Mouse (Mus musculus) stomach, embryonic 16.5 days (tissue): ENCODE measurements around the gene Prpf3. TPM values are rescaled to one million over a fixed set of nuclear protein-coding genes. Genes with fewer than 3 reads are reported as not detected.
"Not testable (repeated sequence)": the region's sequence is repeated elsewhere in the genome, so short reads cannot be mapped to it uniquely, and the experiment has no call there.

Experiments used
- ATAC-seq: fragments of 200-750 bp; cut with Nextera tagmentation; 2 replicates; pipeline ENCODE4 v1.8.0; 2017; ENCODE audit warnings: moderate number of reproducible peaks, moderate TSS enrichment; ENCODE audit not compliant: insufficient read depth, low FRiP score
- H3K27ac ChIP-seq: fragments of 300-500 bp; sonication (generic); 2 replicates; pipeline ENCODE4 v1.5.1; 2014; ENCODE audit warnings: low read length
- H3K27me3 ChIP-seq: fragments of 300-500 bp; sonication (generic); 2 replicates; pipeline ENCODE4 v1.6.1; 2014; ENCODE audit warnings: low read length, control low read depth, mixed read lengths; ENCODE audit not compliant: control insufficient read depth, insufficient read depth
- H3K36me3 ChIP-seq: fragments of 300-500 bp; sonication (generic); 2 replicates; pipeline ENCODE4 v1.6.1; 2014; ENCODE audit warnings: low read length; ENCODE audit not compliant: control insufficient read depth, insufficient read depth
- H3K4me1 ChIP-seq: fragments of 300-500 bp; sonication (generic); 2 replicates; pipeline ENCODE4 v1.6.1; 2014; ENCODE audit warnings: low read length, control low read depth, mixed read lengths; ENCODE audit not compliant: control insufficient read depth, insufficient read depth
- H3K4me2 ChIP-seq: fragments of 300-500 bp; sonication (generic); 2 replicates; pipeline ENCODE4 v1.6.1; 2014; ENCODE audit warnings: low read depth, low read length, mixed read lengths
- H3K4me3 ChIP-seq: fragments of 300-500 bp; sonication (generic); replicated peaks from 2 replicates; pipeline ENCODE4 v1.5.1; 2014; ENCODE audit warnings: mild to moderate bottlenecking, low read length
- H3K9ac ChIP-seq: fragments of 300-500 bp; sonication (generic); 2 replicates; pipeline ENCODE4 v1.6.1; 2014; ENCODE audit warnings: low read length
- H3K9me3 ChIP-seq: fragments of 300-500 bp; sonication (generic); replicated peaks from 2 replicates; pipeline ENCODE4 v1.6.1; 2016; ENCODE audit warnings: low read length, control low read depth; ENCODE audit not compliant: control insufficient read depth
- WGBS: fragments of 180-500 bp; shearing (Covaris S2); extraction: QIAGEN DNeasy Blood & Tissue Kit; methylation state at CpG from one replicate; pipeline ENCODE4 v1.1.7; 2014; 5-methylcytosine and 5-hydroxymethylcytosine counted together
- polyA plus RNA-seq: library from polyadenylated mRNA; unstranded; fragments of >200 nt; fragmentation: Nextera tagmentation; extraction: Ambion mirVana; gene quantifications from 2 replicates; pipeline ENCODE4 v1.2.1, GENCODE M21; 2015

Prpf3 gene
- polyA plus RNA-seq, 1 experiment from 2014 or later, result 41.1 TPM

DNA sequence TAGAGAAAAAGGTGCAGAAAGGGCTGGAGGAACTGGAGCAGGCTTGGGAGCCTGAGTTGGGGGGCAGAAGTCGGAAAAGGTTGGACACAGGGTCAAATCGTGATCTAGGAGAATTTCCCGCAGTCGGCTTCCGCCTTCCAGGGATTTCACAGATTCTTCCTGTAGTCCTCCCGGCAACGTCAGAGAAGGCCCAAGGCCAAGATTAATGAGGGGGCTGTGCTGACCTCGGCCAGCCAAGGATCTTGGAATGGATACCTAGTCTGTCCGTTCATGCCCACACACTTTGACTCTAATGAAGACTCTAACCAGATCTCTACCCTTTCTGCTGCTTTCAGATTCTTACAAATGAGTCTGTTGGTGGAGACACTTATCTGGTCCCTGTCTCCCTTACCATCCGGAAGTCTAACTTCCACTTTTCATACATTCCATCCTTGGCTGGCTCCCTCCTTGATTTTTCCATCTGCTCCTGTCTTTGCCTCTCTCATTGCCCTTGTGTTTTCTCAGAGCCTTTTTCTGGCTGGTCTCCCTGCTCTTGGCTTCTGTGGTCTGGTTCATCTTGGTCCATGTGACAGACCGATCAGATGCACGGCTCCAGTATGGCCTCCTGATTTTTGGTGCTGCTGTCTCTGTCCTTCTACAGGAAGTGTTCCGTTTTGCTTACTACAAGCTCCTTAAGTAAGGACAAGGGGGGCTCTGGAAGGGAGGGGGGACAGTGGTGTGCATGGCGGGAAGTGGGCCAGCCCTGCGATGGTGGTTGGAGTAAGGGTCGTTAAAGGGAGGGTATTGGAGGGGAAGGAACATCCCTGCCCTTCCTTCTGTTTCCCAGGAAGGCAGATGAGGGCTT is 38.9 kb upstream of the Prpf3 start:
- peak overlapping the region; percentile 86 for H3K9ac ChIP-seq
- H3K27me3 ChIP-seq, result no peaks in the 10 kb centered on the region
- peak overlapping the region; percentile 82 for H3K27ac ChIP-seq
- WGBS, result 7% methylated on average over 16 of the region's 16 CpGs
- H3K4me2 ChIP-seq, result peak overlapping the region; percentile 59
- no peaks in the 10 kb centered on the region for H3K36me3 ChIP-seq
- H3K4me3 ChIP-seq, result peak overlapping the region; percentile 81
- no peaks in the 10 kb centered on the region for H3K9me3 ChIP-seq
- no peak for ATAC-seq
- H3K4me1 ChIP-seq, result peaks cover 12% of the 10 kb centered on the region

DNA sequence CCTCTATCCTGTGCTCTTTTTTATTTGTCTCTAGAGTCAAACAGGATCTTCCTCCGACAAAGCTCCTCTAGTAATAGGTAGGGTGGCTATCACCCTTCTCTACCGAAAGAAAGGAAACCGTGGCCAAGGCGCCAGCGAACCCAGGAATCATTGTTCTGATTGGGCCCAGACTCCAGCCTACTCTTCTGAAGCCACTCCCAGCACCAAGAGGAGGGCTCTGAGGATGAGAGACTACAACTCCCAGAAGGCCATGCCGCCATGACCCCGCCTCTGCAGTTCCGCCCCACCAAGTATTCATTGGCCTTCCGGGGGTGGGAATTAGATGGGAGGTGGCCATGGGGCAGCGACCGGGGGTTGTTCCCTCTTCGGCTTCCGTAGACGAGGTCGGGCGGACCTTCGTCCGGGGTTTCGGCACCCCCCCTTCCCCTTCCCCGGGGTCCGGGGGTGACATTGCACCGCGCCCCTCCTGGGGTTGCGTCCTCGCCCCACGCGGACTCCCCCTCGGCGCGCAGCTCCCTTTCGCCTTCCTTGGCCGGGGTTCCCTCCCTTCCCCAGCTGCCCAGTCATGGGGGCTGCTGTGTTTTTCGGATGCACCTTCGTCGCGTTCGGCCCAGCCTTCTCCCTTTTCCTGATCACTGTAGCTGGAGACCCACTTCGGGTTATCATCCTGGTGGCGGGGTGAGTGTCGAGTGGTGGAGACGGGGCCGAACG is 38.1 kb upstream of the Prpf3 start, which contains the start of gene Aph1a:
Aph1a (plus strand) TSS at position 364 of the 711 bp plus-strand sequence.
- ATAC-seq, result peak; percentile 97
- H3K9ac ChIP-seq, result peak within 1 kb of the TSS; percentile 86
- H3K4me3 ChIP-seq, result peak within 1 kb of the TSS; percentile 81
- H3K4me2 ChIP-seq, result peak within 1 kb of the TSS; percentile 59
- not testable (repeated sequence) for H3K27me3 ChIP-seq, H3K9me3 ChIP-seq, H3K36me3 ChIP-seq
- WGBS, result under 1% methylated on average over 21 of the region's 43 CpGs
- H3K4me1 ChIP-seq, result peaks cover 12% of the 10 kb centered on the region
- H3K27ac ChIP-seq, result peak within 1 kb of the TSS; percentile 86

DNA sequence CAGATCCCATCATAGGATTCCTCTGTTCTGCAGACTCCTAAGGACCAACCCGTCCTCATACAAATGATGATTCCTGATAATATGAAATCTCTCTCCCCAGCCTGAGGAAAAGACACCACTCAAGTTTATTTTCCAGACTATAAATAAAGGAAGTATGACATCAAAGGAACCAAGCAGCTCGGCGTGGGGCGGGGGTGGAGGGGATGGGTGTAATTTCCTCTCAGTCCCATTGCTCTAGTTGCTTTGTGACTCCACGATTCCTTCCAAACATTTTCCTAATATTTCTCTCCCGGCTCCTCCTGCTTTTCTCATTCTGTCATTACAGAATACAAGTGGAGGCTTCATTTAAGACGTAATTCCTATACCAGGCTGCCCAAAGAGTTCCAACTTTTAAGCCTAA is 37.4 kb upstream of the Prpf3 start:
- ATAC-seq, result no peak
- Histone ChIP-seq H3K9me3 (no peaks in the 10 kb centered on the region), H3K9ac (peak overlapping the region; percentile 61), H3K4me2 (peak overlapping the region; percentile 55), H3K4me3 (peak overlapping the region; percentile 81), H3K36me3 (no peaks in the 10 kb centered on the region), H3K27me3 (no peaks in the 10 kb centered on the region), H3K4me1 (peaks cover 12% of the 10 kb centered on the region), H3K27ac (peak overlapping the region; percentile 86)
- WGBS, result 15% methylated on average over 7 of the region's 7 CpGs

DNA sequence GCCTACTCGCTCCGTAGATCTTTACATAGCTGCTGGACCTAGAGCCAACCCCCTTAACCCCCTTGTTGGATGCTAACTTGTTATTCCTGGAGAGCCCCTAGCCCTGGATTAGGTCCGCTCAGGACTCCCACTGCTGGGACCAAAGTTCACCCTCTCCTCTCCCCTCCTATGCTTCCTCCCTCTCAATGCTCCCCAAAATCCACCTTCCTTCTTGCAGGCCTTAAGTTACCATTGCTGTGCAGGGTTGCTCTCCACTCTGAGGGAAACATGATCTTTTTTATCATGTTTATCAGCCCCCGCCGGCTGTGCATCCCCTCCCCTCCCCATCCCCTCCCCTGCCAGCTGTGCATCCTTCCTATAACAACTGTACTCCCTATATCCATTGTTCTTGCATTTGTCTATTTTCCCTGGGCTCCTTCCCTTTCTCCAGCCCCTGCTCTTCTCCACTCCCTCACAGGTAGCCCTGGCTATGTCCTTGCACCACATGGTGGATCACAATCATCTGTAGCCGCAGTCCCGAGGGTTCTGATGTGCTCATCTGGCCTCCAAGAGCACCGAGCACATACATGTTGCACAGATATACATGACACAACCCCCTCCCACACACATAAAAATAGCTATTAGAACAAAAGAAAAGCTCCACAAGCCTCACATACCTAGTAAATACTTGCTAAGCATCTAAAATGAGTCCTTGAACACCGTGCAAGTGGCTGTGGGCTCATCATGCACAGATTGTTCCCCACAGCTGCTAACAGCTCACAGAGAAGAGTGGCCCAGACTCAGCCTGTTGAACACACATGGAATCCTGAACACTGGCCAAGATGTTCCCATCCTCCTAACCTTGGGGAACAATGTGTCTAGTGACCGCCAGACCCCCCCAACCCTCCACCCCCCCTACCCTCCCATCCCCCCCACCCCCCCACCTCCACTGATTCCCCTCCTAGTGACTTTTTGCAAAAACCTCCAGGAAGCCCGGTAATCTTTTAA is 36.7 kb upstream of the Prpf3 start:
- 31% methylated on average over 11 of the region's 11 CpGs for WGBS
- no peak for ATAC-seq
- H3K4me1 ChIP-seq, result peaks cover 12% of the 10 kb centered on the region
- no peaks in the 10 kb centered on the region for H3K36me3 ChIP-seq
- H3K9ac ChIP-seq, result peak overlapping the region; percentile 63
- H3K9me3 ChIP-seq, result no peaks in the 10 kb centered on the region
- peak overlapping the region; percentile 94 for H3K27ac ChIP-seq
- peak overlapping the region; percentile 55 for H3K4me2 ChIP-seq
- no peaks in the 10 kb centered on the region for H3K27me3 ChIP-seq
- peak overlapping the region; percentile 43 for H3K4me3 ChIP-seq

DNA sequence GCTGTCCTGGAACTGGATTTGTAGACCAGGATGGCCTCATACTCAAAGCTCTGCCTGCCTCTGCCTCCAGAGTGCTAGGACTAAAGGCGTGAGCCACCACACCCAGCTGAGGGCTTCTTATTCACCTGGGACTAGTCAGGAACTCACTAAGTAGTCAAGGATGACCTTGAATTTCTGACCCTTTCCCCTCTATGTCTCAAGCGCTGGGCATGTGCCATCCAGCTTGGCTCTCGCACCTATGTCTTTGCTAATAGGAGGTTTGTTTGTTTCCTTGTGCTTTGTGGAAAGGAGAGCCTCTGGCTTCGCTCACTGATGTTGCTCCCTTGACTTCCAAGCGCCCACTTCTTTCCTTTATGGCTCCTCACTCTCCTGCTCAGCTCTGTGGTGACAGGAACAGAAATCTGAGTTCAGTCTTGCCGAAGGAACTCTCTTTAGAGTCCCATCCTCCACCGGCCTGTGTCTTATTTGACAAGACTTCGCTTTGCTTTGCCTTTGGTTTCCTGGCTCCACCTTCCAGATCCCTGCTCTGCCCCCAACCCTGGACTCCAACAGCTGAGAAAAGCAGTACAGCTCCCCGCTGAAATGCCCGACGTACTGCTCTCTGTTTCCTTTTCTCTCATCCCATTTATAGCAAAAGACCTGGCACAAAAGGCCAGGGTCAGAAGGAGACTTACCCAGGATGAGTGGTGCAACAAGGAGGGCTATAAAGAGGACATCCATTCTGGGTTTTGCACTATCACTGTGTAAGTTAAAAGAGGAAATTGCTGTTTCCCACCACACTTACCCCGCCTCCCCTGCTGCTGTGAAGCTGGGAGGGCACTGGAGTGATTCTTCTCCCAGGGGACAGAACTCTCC is 35.8 kb upstream of the Prpf3 start, which contains the start of gene BC028528:
BC028528 (minus strand) TSS at position 795 of the 855 bp plus-strand sequence.
- Histone ChIP-seq H3K36me3 (no peaks in the 10 kb centered on the region), H3K4me3 (peak within 1 kb of the TSS; percentile 43), H3K9me3 (no peaks in the 10 kb centered on the region), H3K9ac (peak within 1 kb of the TSS; percentile 63), H3K27ac (peak within 1 kb of the TSS; percentile 94), H3K4me2 (peak within 1 kb of the TSS; percentile 49), H3K27me3 (no peaks in the 10 kb centered on the region), H3K4me1 (peaks cover 12% of the 10 kb centered on the region)
- WGBS, result 18% methylated on average over 12 of the region's 12 CpGs
- ATAC-seq, result peak; percentile 23; the same call in 1 of the 2 replicates

DNA sequence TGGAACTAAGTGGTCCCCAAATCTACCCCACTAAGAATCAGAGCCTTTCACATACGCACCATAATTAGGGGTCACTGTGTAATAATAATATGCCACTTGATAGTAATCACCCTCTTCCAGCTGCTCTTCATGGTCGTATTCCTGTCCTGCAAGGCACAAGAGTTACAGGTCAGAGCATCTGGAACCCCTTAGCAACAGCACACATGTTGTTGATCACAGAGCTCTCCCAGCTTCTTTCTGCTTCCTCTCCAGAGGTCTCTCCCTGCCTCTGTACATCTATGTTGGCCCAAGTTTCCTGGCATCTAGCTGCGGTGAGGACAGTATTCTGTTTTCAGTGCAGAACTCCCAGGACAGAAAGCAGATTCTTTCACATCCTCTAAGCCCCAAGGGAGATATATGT is 34.0 kb upstream of the Prpf3 start:
- ATAC-seq, result no peak
- Histone ChIP-seq H3K27me3 (no peaks in the 10 kb centered on the region), H3K36me3 (no peaks in the 10 kb centered on the region), H3K27ac (no peak overlapping the region), H3K9ac (no peak overlapping the region), H3K4me3 (no peak overlapping the region), H3K9me3 (no peaks in the 10 kb centered on the region), H3K4me1 (peaks cover 9% of the 10 kb centered on the region), H3K4me2 (no peak overlapping the region)
- WGBS, result 73% methylated on average over 3 of the region's 3 CpGs

DNA sequence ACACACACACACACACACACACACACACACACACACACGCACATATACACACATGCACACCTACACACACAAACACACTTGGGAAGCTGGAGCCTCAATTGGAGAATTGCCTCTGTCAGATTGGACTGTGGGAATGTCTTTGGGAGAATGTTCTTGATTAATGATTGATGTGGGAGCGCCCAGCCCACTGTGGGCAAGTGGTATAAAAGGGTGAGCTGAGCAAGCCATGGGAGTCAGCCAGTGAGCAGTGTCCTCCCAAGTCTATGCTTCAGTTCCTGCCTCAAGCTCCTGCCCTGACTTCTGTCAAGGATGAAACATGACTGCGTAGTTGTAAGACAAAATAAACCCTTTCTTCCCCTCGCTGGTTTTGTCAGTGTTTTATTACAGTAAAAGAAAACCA is 31.9 kb upstream of the Prpf3 start:
- Histone ChIP-seq H3K9me3 (no peaks in the 10 kb centered on the region), H3K4me2 (no peak overlapping the region), H3K27ac (no peak overlapping the region), H3K9ac (no peak overlapping the region), H3K4me1 (peaks cover 12% of the 10 kb centered on the region), H3K27me3 (no peaks in the 10 kb centered on the region), H3K4me3 (no peak overlapping the region), H3K36me3 (no peaks in the 10 kb centered on the region)
- 72% methylated on average over 4 of the region's 4 CpGs for WGBS
- no peak for ATAC-seq

DNA sequence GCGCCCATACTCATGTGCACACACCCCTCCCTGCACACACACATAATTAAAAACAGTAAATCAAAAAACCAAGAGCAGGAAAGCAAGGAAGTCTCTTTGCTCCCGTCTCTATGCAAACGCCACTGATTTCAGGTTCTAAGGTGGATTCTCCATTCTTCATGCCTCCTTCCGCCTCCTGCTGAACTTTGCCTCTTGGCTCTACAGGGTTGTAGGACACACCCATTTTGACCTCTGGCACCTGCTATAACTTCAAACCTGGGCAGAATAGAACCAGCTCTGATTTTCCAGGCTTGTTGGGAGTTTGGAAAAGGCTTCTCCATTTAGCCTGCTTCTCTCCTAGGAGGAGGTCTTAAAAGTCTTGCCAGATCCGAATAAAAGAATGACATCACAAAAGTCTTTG is 28.7 kb upstream of the Prpf3 start:
- Histone ChIP-seq H3K36me3 (no peaks in the 10 kb centered on the region), H3K27ac (no peak overlapping the region), H3K4me3 (no peak overlapping the region), H3K4me2 (no peak overlapping the region), H3K9ac (no peak overlapping the region), H3K4me1 (peaks cover 4% of the 10 kb centered on the region; the same call in 1 of the 2 replicates), H3K27me3 (no peaks in the 10 kb centered on the region), H3K9me3 (no peaks in the 10 kb centered on the region)
- 77% methylated on average over 5 of the region's 5 CpGs for WGBS
- no peak for ATAC-seq
